Mouse (Mus musculus): ENCODE measurements around the gene Dnah8.
A peak's percentile ranks its signal among the peaks of the same experiment; 100 is the strongest.
"Not testable (repeated sequence)": the region's sequence is repeated elsewhere in the genome, so short reads cannot be mapped to it uniquely, and the experiment has no call there.

The Dnah8 gene

GRCm38 (mm10) chr17:30624132-30624531 is at the start of gene Dnah8:
Gene Dnah8 (plus strand): TSS chr17:30624354.
- DNase-seq (ENCODE audit: low read depth, low spot score): not testable (repeated sequence)

GRCm38 (mm10) chr17:30574783-30575075 is 49.4 kb upstream of the Dnah8 start:
- no peak for DNase-seq (ENCODE audit: low read depth, low spot score)

- peak; percentile 67 for DNase-seq (ENCODE audit: low read depth, low spot score)
Measured at GRCm38 (mm10) chr17:30575121-30575904, 48.8 kb upstream of the Dnah8 start.

GRCm38 (mm10) chr17:30575941-30576773 is 48.0 kb upstream of the Dnah8 start, which contains the start of gene Btbd9:
Gene Btbd9 (minus strand): TSS chr17:30576488.
- peak; percentile 95 for DNase-seq (ENCODE audit: low read depth, low spot score)

GRCm38 (mm10) chr17:30576946-30577345 is 47.2 kb upstream of the Dnah8 start:
- DNase-seq (ENCODE audit: low read depth, low spot score): no peak

- DNase-seq (ENCODE audit: low read depth, low spot score): peak; percentile 49
Measured at GRCm38 (mm10) chr17:30580781-30581180, 43.4 kb upstream of the Dnah8 start.

- peak; percentile 81 for DNase-seq (ENCODE audit: low read depth, low spot score)
Measured at GRCm38 (mm10) chr17:30581201-30581600, 43.0 kb upstream of the Dnah8 start.

GRCm38 (mm10) chr17:30582313-30582712 is 41.8 kb upstream of the Dnah8 start:
- DNase-seq (ENCODE audit: low read depth, low spot score): no peak

- DNase-seq (ENCODE audit: low read depth, low spot score): no peak
Measured at GRCm38 (mm10) chr17:30583258-30584001, 40.7 kb upstream of the Dnah8 start.

- DNase-seq (ENCODE audit: low read depth, low spot score): peak; percentile 74
Measured at GRCm38 (mm10) chr17:30590417-30591198, 33.5 kb upstream of the Dnah8 start.

- DNase-seq (ENCODE audit: low read depth, low spot score): no peak
Measured at GRCm38 (mm10) chr17:30594407-30594806, 29.7 kb upstream of the Dnah8 start.

GRCm38 (mm10) chr17:30594846-30595245 is 29.3 kb upstream of the Dnah8 start:
- DNase-seq (ENCODE audit: low read depth, low spot score): no peak

- DNase-seq (ENCODE audit: low read depth, low spot score): no peak
Measured at GRCm38 (mm10) chr17:30597786-30598185, 26.4 kb upstream of the Dnah8 start.

- DNase-seq (ENCODE audit: low read depth, low spot score): no peak
Measured at GRCm38 (mm10) chr17:30598300-30598699, 25.9 kb upstream of the Dnah8 start.

GRCm38 (mm10) chr17:30602175-30602574 is 22.0 kb upstream of the Dnah8 start:
- DNase-seq (ENCODE audit: low read depth, low spot score): no peak

- DNase-seq (ENCODE audit: low read depth, low spot score): no peak
Measured at GRCm38 (mm10) chr17:30604296-30604695, 19.9 kb upstream of the Dnah8 start.

GRCm38 (mm10) chr17:30605001-30605400 is 19.2 kb upstream of the Dnah8 start:
- no peak for DNase-seq (ENCODE audit: low read depth, low spot score)

- DNase-seq (ENCODE audit: low read depth, low spot score): no peak
Measured at GRCm38 (mm10) chr17:30606206-30606605, 17.9 kb upstream of the Dnah8 start.

GRCm38 (mm10) chr17:30606634-30607081 is 17.5 kb upstream of the Dnah8 start:
- peak; percentile 20 for DNase-seq (ENCODE audit: low read depth, low spot score)

- DNase-seq (ENCODE audit: low read depth, low spot score): no peak
Measured at GRCm38 (mm10) chr17:30607330-30607729, 16.8 kb upstream of the Dnah8 start.

GRCm38 (mm10) chr17:30607909-30608495 is 16.2 kb upstream of the Dnah8 start:
- DNase-seq (ENCODE audit: low read depth, low spot score): no peak

Data from brain, adult 2 months (tissue).